Mouse (Mus musculus) CH12.LX (cell line): Measurements from ENCODE around the gene Gm13694.
"Not testable (repeated sequence)": the region's sequence is repeated elsewhere in the genome, so short reads cannot be mapped to it uniquely, and the experiment has no call there.

Source experiments
- BHLHE40 ChIP-seq: IDR thresholded peaks from 2 replicates; pipeline ENCODE4 v1.6.1; 2011; ENCODE audit warnings: mild to moderate bottlenecking, low read depth, low read length, improper control_type of control experiment
- CTCF ChIP-seq, 2 experiments: IDR thresholded peaks in 1 of 2; conservative IDR thresholded peaks in 1 of 2; 2 replicates each; pipeline ENCODE4 v1.5.1; 2011 to 2012; ENCODE audit warnings: low read depth in 2 of 2, low read length in 2 of 2, improper control_type of control experiment in 1 of 2, inconsistent platforms in 1 of 2, mild to moderate bottlenecking in 1 of 2, moderate library complexity in 1 of 2
- EP300 ChIP-seq: IDR thresholded peaks from 2 replicates; pipeline ENCODE4 v1.6.1; 2011; ENCODE audit warnings: low read length, improper control_type of control experiment
- POLR2AphosphoS2 ChIP-seq: IDR thresholded peaks from 2 replicates; pipeline ENCODE4 v1.6.1; 2011; ENCODE audit warnings: low read depth, low read length, improper control_type of control experiment
- ZKSCAN1 ChIP-seq: IDR thresholded peaks from 2 replicates; pipeline ENCODE4 v1.6.1; 2012; ENCODE audit warnings: low read depth, inconsistent platforms, low read length, improper control_type of control experiment, borderline replicate concordance
- ZNF384 ChIP-seq: IDR thresholded peaks from 2 replicates; pipeline ENCODE4 v1.6.1; 2012; ENCODE audit warnings: low read depth, low read length, improper control_type of control experiment, inconsistent platforms

DNA sequence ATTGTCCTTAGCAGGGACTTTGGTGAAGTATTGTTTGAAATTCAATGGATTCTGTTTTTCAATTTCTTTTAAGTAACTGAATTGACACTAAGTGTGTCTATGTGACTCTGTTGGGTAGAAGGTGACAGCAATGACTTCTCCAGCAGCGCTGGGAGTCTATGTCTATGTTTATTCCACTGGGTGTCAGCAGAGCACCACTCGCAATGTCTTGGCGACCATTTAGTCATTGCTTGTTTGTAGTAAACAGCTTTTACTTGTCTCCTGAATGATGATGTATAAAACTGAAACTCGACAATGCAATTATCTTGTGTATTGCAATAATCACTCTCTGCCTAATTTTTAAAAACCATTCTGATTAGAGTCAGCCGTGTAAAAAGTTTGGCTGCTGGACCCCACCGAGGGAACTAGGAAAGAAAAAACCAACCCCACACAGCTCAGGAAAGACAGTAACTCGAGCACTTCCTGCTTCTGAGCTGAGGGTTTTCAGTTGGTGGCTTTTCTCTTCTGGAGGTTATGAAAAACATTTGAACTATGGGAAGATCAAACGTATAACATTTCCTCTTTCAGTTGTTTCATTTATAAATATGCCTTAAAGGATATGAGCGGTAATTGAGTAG lies 15.0 kb downstream of the Gm13694 start:
- TF ChIP-seq ZKSCAN1; ZNF384; BHLHE40; CTCF (conservative IDR thresholded peaks at IDR 0.05 in 1 of 2, IDR thresholded peaks at IDR 0.05 in 1 of 2; ENCODE audit: low read depth in 2 of 2, low read length in 2 of 2); POLR2AphosphoS2; EP300: not testable (repeated sequence)
